Mouse (Mus musculus) bone marrow macrophage, adult 2 months (primary cell): ENCODE results near the gene Dbi.

Experiments
- CTCF ChIP-seq: IDR thresholded peaks from 2 replicates; pipeline ENCODE4 v1.5.1; 2012; ENCODE audit warnings: low read depth, mild to moderate bottlenecking, low read length, moderate library complexity
- POLR2A ChIP-seq: IDR thresholded peaks from 2 replicates; pipeline ENCODE4 v1.6.1; 2012; ENCODE audit warnings: mild to moderate bottlenecking, low read depth, low read length, borderline replicate concordance

DNA sequence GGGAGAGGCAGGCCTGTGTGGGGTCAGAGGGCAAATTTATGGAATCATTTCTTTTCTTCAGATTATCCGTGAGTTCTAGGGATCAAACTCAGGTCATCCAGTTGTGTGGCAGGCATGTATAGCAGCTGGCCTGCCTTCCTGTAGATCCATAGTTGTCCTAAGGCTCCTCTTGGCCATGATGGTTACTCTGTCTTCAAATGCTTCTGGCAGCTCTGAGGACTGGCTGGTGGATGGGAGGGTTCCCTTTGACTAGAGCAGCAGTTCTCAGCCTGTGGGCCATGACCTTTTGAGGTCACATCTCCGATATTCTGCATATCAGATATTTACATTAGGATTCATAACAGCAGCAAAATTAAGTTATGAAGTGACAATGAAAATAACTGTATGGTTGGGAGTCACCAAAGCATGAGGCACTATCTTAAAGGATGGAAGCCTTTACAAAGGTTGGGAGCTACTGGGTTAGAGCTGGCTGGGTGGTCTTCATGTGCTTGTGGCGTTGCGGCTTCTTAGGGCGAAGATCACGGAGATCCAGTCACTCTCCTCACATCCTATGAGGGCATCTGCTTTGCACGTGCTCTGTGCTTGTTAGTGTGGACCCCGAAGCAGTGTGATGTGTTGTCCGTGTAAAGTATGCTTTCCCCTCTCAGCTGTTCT, 37.7 kb upstream of the Dbi start:
- no peak for TF ChIP-seq CTCF
- TF ChIP-seq POLR2A, result no peak
